Mouse (Mus musculus) ES-E14 (cell line): ENCODE results near the gene Smpd4. TPM values are rescaled to one million over a fixed set of nuclear protein-coding genes. Genes with fewer than 3 reads are reported as not detected.

Experiments
- DNase-seq: peaks from one replicate; pipeline ENCODE4 v3.0.0-alpha.2; 2013; ENCODE audit warnings: low read depth, low spot score
- H3K27ac ChIP-seq: 2 replicates; pipeline ENCODE4 v1.5.1; 2012; ENCODE audit warnings: low read depth, mild to moderate bottlenecking, low read length, moderate library complexity, mixed read lengths; ENCODE audit not compliant: poor library complexity, insufficient read depth, severe bottlenecking
- H3K36me3 ChIP-seq: 2 replicates; pipeline ENCODE4 v1.6.1; 2012; ENCODE audit warnings: mild to moderate bottlenecking, low read length, moderate library complexity, mixed read lengths; ENCODE audit not compliant: control insufficient read depth, poor library complexity, insufficient read depth, severe bottlenecking
- H3K4me1 ChIP-seq, 2 experiments: fragments of 150-350 bp in 1 of 2; sonication (generic) in 1 of 2; 2 replicates each; pipeline ENCODE4 v1.6.1; 2012; ENCODE audit warnings: low read length in 2 of 2, mild to moderate bottlenecking in 1 of 2, mixed read lengths in 1 of 2; ENCODE audit not compliant: control insufficient read depth in 2 of 2, insufficient read depth in 2 of 2, poor library complexity in 1 of 2
- H3K4me3 ChIP-seq, 2 experiments: fragments of 150-350 bp in 1 of 2; sonication (generic) in 1 of 2; 2 replicates each; pipeline ENCODE4 v1.5.1; 2012; ENCODE audit warnings: low read length in 2 of 2, low read depth in 1 of 2, mild to moderate bottlenecking in 1 of 2, mixed read lengths in 1 of 2; ENCODE audit not compliant: insufficient read depth in 1 of 2, poor library complexity in 1 of 2, severe bottlenecking in 1 of 2
- H3K9ac ChIP-seq: 2 replicates; pipeline ENCODE4 v1.6.1; 2012; ENCODE audit warnings: low read depth, mild to moderate bottlenecking, low read length, mixed read lengths; ENCODE audit not compliant: poor library complexity, insufficient read depth, severe bottlenecking
- H3K9me3 ChIP-seq: fragments of 150-350 bp; sonication (generic); 2 replicates; pipeline ENCODE4 v1.6.1; 2012; ENCODE audit warnings: low read depth, mild to moderate bottlenecking, low read length; ENCODE audit not compliant: control insufficient read depth, insufficient read depth
- CHD2 ChIP-seq: IDR thresholded peaks from 2 replicates; pipeline ENCODE4 v1.6.1; 2014; ENCODE audit warnings: mild to moderate bottlenecking, low read depth, low read length, inconsistent platforms
- HCFC1 ChIP-seq: IDR thresholded peaks from 2 replicates; pipeline ENCODE4 v1.6.1; 2012; ENCODE audit warnings: low read length, inconsistent platforms, borderline replicate concordance; ENCODE audit not compliant: insufficient read depth
- MAFK ChIP-seq: IDR thresholded peaks from 2 replicates; pipeline ENCODE4 v1.6.1; 2014; ENCODE audit warnings: mild to moderate bottlenecking, low read depth, low read length, inconsistent platforms; ENCODE audit not compliant: insufficient read depth
- ZC3H11A ChIP-seq: IDR thresholded peaks from 2 replicates; pipeline ENCODE4 v1.6.1; 2012; ENCODE audit warnings: low read depth, mild to moderate bottlenecking, inconsistent platforms, low read length, borderline replicate concordance
- ZNF384 ChIP-seq: IDR thresholded peaks from 2 replicates; pipeline ENCODE4 v1.6.1; 2012; ENCODE audit warnings: low read depth, low read length, inconsistent platforms
- in situ Hi-C, 2 experiments: fragments of 600-800 bp; cut with MboI; formaldehyde crosslinking; loops; one replicate each; pipeline ENCODE4 v1.15.1; 2025; ENCODE audit warnings: low sequenced_read_pairs in 2 of 2, inconsistent platforms in 1 of 2; ENCODE audit not compliant: unreplicated experiment in 2 of 2
- total RNA-seq: library from RNA; depleted of rRNA; stranded (reverse); fragments of 300-350 nt; gene quantifications from 2 replicates; pipeline ENCODE4 v1.2.3, GENCODE M21; 2012

Smpd4 gene
- total RNA-seq, 1 experiment, result 123 TPM

- no peak overlapping the region for H3K9ac ChIP-seq
- no peak for DNase-seq
- H3K36me3 ChIP-seq, result peaks cover 26% of the 10 kb centered on the region
- in situ Hi-C loops, result no loop called here
- H3K4me3 ChIP-seq, result no peak overlapping the region
- no peak overlapping the region for H3K27ac ChIP-seq
- H3K4me1 ChIP-seq, result peaks cover 2 to 3% of the 10 kb centered on the region in 2 experiments; a peak in 2 of 4 replicates
- no peak for TF ChIP-seq ZC3H11A
- TF ChIP-seq ZNF384, result no peak
- TF ChIP-seq HCFC1, result no peak
- no peak for TF ChIP-seq CHD2
- no peaks in the 10 kb centered on the region for H3K9me3 ChIP-seq
Measured at GRCm38 (mm10) chr16:17647156-17647555, 28.0 kb downstream of the Smpd4 start.

- no peak overlapping the region for H3K9ac ChIP-seq
- H3K4me1 ChIP-seq, result peaks cover 2 to 3% of the 10 kb centered on the region in 2 experiments; a peak in 2 of 4 replicates
- no peak for TF ChIP-seq ZNF384
- no peak for TF ChIP-seq HCFC1
- TF ChIP-seq CHD2, result no peak
- no peak for TF ChIP-seq MAFK
- TF ChIP-seq ZC3H11A, result no peak
- no peak for DNase-seq
- in situ Hi-C loops, result no loop called here
- no peak overlapping the region for H3K4me3 ChIP-seq
- H3K9me3 ChIP-seq, result no peaks in the 10 kb centered on the region
- H3K36me3 ChIP-seq, result peaks cover 25% of the 10 kb centered on the region
- H3K27ac ChIP-seq, result no peak overlapping the region
Measured at GRCm38 (mm10) chr16:17647566-17648340, 28.6 kb downstream of the Smpd4 start.

- H3K36me3 ChIP-seq, result peaks cover 29% of the 10 kb centered on the region
- in situ Hi-C loops, result no loop called here
- TF ChIP-seq MAFK (no peak), ZC3H11A (no peak), CHD2 (no peak), HCFC1 (no peak)
- H3K9me3 ChIP-seq, result no peaks in the 10 kb centered on the region
- H3K27ac ChIP-seq, result no peak overlapping the region
- DNase-seq, result no peak
- H3K9ac ChIP-seq, result no peak overlapping the region
- H3K4me3 ChIP-seq, result no peak overlapping the region
- peaks cover 2 to 3% of the 10 kb centered on the region in 2 experiments; a peak in 2 of 4 replicates for H3K4me1 ChIP-seq
Measured at GRCm38 (mm10) chr16:17649925-17650605, 30.9 kb downstream of the Smpd4 start.

- in situ Hi-C loops, result no loop called here
- Histone ChIP-seq H3K4me1 (peaks cover 0 to 3% of the 10 kb centered on the region in 2 experiments; a peak in 2 of 4 replicates), H3K27ac (no peak overlapping the region), H3K9me3 (no peaks in the 10 kb centered on the region), H3K36me3 (peaks cover 31% of the 10 kb centered on the region), H3K4me3 (no peak overlapping the region), H3K9ac (no peak overlapping the region)
- DNase-seq, result no peak
- no peak for TF ChIP-seq HCFC1
- no peak for TF ChIP-seq CHD2
- no peak for TF ChIP-seq MAFK
- TF ChIP-seq ZC3H11A, result no peak
- TF ChIP-seq ZNF384, result no peak
Measured at GRCm38 (mm10) chr16:17650711-17651110, 31.6 kb downstream of the Smpd4 start.
